Mouse (Mus musculus): ENCODE measurements around the gene Zfyve19. TPM values are rescaled to one million over a fixed set of nuclear protein-coding genes. Genes with fewer than 3 reads are reported as not detected.

The Zfyve19 gene
- total RNA-seq, 1 experiment from 2014 or later = 24.9 TPM

- peak; percentile 94 for DNase-seq
Measured at GRCm38 (mm10) chr2:119250826-119251478, 42.5 kb downstream of the Zfyve19 start.

GRCm38 (mm10) chr2:119254976-119255375, 46.6 kb downstream of the Zfyve19 start:
- DNase-seq = no peak

DNA sequence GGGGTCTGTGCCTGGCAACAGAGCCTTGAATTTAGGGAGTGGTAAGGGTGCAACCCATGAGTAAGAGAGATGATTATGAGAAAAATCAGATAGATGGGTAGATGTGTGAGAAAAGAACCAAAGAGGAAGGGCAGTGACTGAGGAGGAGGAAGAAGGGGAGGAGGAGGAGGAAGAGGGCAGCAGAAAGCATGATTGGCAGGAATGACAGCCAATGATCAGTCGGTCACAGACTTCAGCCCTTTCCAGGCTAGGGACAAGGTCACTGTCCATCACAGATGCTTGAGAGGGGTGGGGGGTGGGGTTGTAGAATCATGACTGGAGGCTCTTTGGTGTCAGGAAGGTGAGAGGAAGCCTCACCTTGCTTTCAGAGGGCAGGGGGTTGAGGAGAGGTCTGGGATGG, 52.1 kb downstream of the Zfyve19 start:
- DNase-seq = no peak

GRCm38 (mm10) chr2:119261326-119261725, 52.9 kb downstream of the Zfyve19 start:
- no peak for DNase-seq

DNA sequence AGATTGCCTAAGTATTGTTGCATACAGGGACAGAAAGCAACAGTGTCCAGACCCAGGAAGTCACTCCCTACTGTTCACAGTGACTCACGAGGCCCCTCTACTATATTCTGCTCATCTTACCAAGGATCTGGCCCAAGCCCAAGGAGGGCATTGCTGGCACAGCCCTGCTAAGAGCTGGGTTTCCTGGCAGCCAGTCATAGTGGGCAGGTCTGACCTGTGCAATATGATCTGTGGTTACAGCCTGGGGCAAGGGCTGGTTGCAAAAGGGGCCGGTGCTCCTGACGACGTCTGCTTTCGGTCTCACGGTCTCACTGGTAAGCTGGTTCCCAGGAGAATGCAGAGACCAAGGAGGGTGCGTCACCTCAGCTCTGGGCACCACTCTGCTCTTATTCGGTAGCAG, 54.6 kb downstream of the Zfyve19 start:
- peak; percentile 95 for DNase-seq

DNA sequence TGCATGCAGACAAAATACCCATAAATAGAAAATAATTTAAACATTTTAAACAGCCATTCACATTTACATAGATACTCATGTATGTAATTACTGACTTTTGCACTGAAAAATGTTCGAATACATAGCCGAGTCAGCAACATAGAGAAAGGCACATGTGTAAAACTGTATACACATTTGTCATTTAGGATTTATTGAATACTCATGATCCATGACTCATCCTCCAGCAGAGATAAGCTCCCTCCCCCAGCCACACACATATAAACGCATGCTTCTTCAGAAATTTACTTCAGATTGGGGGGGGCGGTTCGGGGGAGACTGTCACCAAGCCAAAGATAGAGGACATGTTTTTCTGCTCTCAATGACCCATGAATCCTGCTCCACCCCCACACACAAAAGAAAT, 55.4 kb downstream of the Zfyve19 start:
- no peak for DNase-seq

Other genes with a start within 250 kb of the Zfyve19 start
- 14.8 and 16.9 TPM in 2 replicates for gene Ccdc32, start 179.2 kb upstream of the Zfyve19 start, total RNA-seq (2021)
- 4.6 and 5.7 TPM in 2 replicates for gene Rpusd2, start 173.8 kb upstream of the Zfyve19 start, total RNA-seq (2021)
- gene Knl1, start 161.5 kb upstream of the Zfyve19 start, total RNA-seq (2021) = 8.1 and 8.3 TPM in 2 replicates
- 7.8 and 8.7 TPM in 2 replicates for gene Rad51, start 95.8 kb upstream of the Zfyve19 start, total RNA-seq (2021)
- gene Rmdn3, start 51.6 kb upstream of the Zfyve19 start, total RNA-seq (2021) = 71.5 and 85.1 TPM in 2 replicates
- gene Gchfr, start 40.8 kb upstream of the Zfyve19 start, total RNA-seq (2021) = 6.7 and 35.4 TPM in 2 replicates
- gene Gm14137, start 34.1 kb upstream of the Zfyve19 start, total RNA-seq (2021) = 0.23 and 0.26 TPM in 2 replicates
- 12.7 and 17.9 TPM in 2 replicates for gene Dnajc17, start 178 bp downstream of the Zfyve19 start, total RNA-seq (2021)
- gene Ppp1r14d, start 21.3 kb downstream of the Zfyve19 start, total RNA-seq (2021) = not detected in 2 replicates
- 4.7 and 4.8 TPM in 2 replicates for gene Spint1, start 28.7 kb downstream of the Zfyve19 start, total RNA-seq (2021)
- gene Rhov, start 62.7 kb downstream of the Zfyve19 start, total RNA-seq (2021) = 0.41 TPM in 1 of 2 replicates, not detected in the other
- gene Vps18, start 80.1 kb downstream of the Zfyve19 start, total RNA-seq (2021) = 18.1 and 18.6 TPM in 2 replicates
- 13.7 and 14.4 TPM in 2 replicates for gene Dll4, start 117.2 kb downstream of the Zfyve19 start, total RNA-seq (2021)
- 3.7 and 6.2 TPM in 2 replicates for gene Chac1, start 142.6 kb downstream of the Zfyve19 start, total RNA-seq (2021)

Measured in adrenal gland, postnatal 14 days (tissue).